Mouse (Mus musculus) erythroblast, adult 5-6 weeks (primary cell): ENCODE data around the gene Amn. TPM values are rescaled to one million over a fixed set of nuclear protein-coding genes. Genes with fewer than 3 reads are reported as not detected.

Experiments used
- ATAC-seq: replicated peaks from 2 replicates; pipeline ENCODE4 v1.8.0; 2016; ENCODE audit warnings: moderate number of reproducible peaks, mild to moderate bottlenecking, moderate TSS enrichment, inconsistent platforms; ENCODE audit not compliant: poor library complexity, low FRiP score, severe bottlenecking
- total RNA-seq, 2 experiments: library from RNA; stranded (forward) in 1 of 2; stranded (reverse) in 1 of 2; fragments of 150-400 nt in 1 of 2; fragments of 200-764, 138-1000 nt in 1 of 2; gene quantifications; 2 replicates each; pipeline versions ENCODE4 v1.2.3 to v1.2.4; 2015 to 2017; ENCODE audit warnings: low replicate concordance in 2 of 2

The Amn gene
- total RNA-seq, 2 experiments from 2014 or later = not detected

GRCm38 (mm10) chr12:111314273-111314672, 43.4 kb downstream of the Amn start:
- no peak for ATAC-seq

- no peak for ATAC-seq
Observed at GRCm38 (mm10) chr12:111317694-111318093, 46.8 kb downstream of the Amn start.

GRCm38 (mm10) chr12:111320549-111320948, 49.7 kb downstream of the Amn start:
- no peak for ATAC-seq

GRCm38 (mm10) chr12:111321832-111322231, 50.9 kb downstream of the Amn start:
- no peak for ATAC-seq

GRCm38 (mm10) chr12:111323423-111323822, 52.5 kb downstream of the Amn start:
- ATAC-seq = no peak

GRCm38 (mm10) chr12:111324536-111324935, 53.6 kb downstream of the Amn start:
- ATAC-seq = no peak

GRCm38 (mm10) chr12:111324949-111325348, 54.1 kb downstream of the Amn start:
- ATAC-seq = no peak

GRCm38 (mm10) chr12:111325744-111326424, 55.0 kb downstream of the Amn start:
- ATAC-seq = no peak

Other genes starting within 250 kb of the Amn start
- gene Rcor1, start 231.7 kb upstream of the Amn start, total RNA-seq (2015; ENCODE audit: low replicate concordance) = 21.3 and 26.9 TPM in 2 replicates
- gene Rcor1, start 231.7 kb upstream of the Amn start, total RNA-seq (2017; ENCODE audit: low replicate concordance) = 9.8 and 18.0 TPM in 2 replicates
- gene Traf3, start 104.7 kb upstream of the Amn start, total RNA-seq (2015; ENCODE audit: low replicate concordance) = 3.1 and 3.3 TPM in 2 replicates
- gene Traf3, start 104.7 kb upstream of the Amn start, total RNA-seq (2017; ENCODE audit: low replicate concordance) = 2.6 and 4.3 TPM in 2 replicates
- gene 4930595D18Rik, start 86.6 kb upstream of the Amn start, total RNA-seq (2015; ENCODE audit: low replicate concordance) = not detected in 2 replicates
- not detected in 2 replicates for gene 4930595D18Rik, start 86.6 kb upstream of the Amn start, total RNA-seq (2017; ENCODE audit: low replicate concordance)
- 0.58 and 10.9 TPM in 2 replicates for gene Cdc42bpb, start 106.6 kb downstream of the Amn start, total RNA-seq (2015; ENCODE audit: low replicate concordance)
- 1.8 and 2.6 TPM in 2 replicates for gene Cdc42bpb, start 106.6 kb downstream of the Amn start, total RNA-seq (2017; ENCODE audit: low replicate concordance)
- not detected in 2 replicates for gene Lbhd2, start 135.7 kb downstream of the Amn start, total RNA-seq (2015; ENCODE audit: low replicate concordance)
- gene Lbhd2, start 135.7 kb downstream of the Amn start, total RNA-seq (2017; ENCODE audit: low replicate concordance) = not detected in 2 replicates
- gene Exoc3l4, start 145.9 kb downstream of the Amn start, total RNA-seq (2015; ENCODE audit: low replicate concordance) = not detected in 2 replicates
- not detected in 2 replicates for gene Exoc3l4, start 145.9 kb downstream of the Amn start, total RNA-seq (2017; ENCODE audit: low replicate concordance)
- gene Tnfaip2, start 171.4 kb downstream of the Amn start, total RNA-seq (2015; ENCODE audit: low replicate concordance) = 121 and 131 TPM in 2 replicates
- 287 and 456 TPM in 2 replicates for gene Tnfaip2, start 171.4 kb downstream of the Amn start, total RNA-seq (2017; ENCODE audit: low replicate concordance)
- not detected in 2 replicates for gene Gm266, start 214.7 kb downstream of the Amn start, total RNA-seq (2015; ENCODE audit: low replicate concordance)
- gene Gm266, start 214.7 kb downstream of the Amn start, total RNA-seq (2017; ENCODE audit: low replicate concordance) = not detected in 2 replicates